Mouse (Mus musculus) thymus, adult 2 months (tissue): ENCODE measurements around the gene Cog3.

Source experiments
- CTCF ChIP-seq: fragments of 200-500 bp; IDR thresholded peaks from 2 replicates; pipeline ENCODE4 v1.5.1; 2012; ENCODE audit warnings: mild to moderate bottlenecking, control low read depth, low read length, moderate library complexity, borderline replicate concordance; ENCODE audit not compliant: control insufficient read depth, poor library complexity, insufficient read depth; ENCODE audit errors: extremely low read depth
- POLR2A ChIP-seq: fragments of 200-500 bp; IDR thresholded peaks from 2 replicates; pipeline ENCODE4 v1.6.1; 2012; ENCODE audit warnings: mild to moderate bottlenecking, low read length, control low read depth, moderate library complexity; ENCODE audit not compliant: control insufficient read depth, poor library complexity, insufficient read depth; ENCODE audit errors: extremely low read depth

DNA sequence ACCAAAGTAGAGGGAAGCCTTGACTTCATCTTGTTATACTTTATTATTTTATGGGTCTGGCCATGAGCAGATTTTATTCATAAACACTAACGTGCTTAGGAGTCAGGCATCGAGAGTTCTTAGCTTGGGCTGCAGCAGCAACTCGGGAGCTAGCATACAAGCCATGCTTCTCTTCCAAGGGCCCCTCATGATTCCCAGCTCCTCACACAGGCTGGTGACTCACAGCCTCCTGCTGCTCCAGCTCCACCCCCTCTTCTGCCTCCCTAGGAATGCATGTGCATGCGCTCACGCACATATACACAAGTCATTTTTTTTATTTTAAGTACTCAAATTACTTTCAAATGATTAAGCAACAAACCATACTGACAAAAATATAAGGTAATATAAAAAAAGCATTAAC lies 26.2 kb downstream of the Cog3 start:
- TF ChIP-seq CTCF: no peak
- no peak for TF ChIP-seq POLR2A
